ENCODE assay signal across 14 mouse cellular contexts in the genomic region with DNA sequence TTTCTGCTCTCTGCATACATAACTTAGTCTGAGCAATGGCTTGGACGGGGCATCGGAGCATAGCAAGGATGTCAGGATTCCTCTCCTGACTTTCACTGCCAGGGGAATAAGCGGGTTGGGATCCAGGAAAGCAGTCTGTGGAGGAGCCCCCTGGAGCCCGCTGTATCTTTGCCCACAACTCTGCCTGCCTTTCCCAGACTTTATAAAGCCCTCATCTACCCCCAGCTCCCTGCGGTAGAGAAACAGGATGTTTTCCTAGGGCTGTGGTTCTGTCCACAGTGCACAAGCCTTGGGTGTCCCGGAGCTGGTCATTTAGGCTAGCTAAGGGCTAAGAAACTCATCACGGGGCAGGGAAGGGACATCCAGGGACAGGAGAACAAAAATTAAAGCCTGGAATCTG. TPM values are rescaled to one million over a fixed set of nuclear protein-coding genes. Genes with fewer than 3 reads are reported as not detected.
DNase-seq lines count a peak whose midpoint lies in the region; ATAC-seq and TF ChIP-seq lines count a peak whose summit lies in the region.
"Had no signal": no experiment of that assay in that cellular context is flagged by ENCODE, and none has a peak within 500 bp of the region (broad histone marks: within the 10 kb centered on the region; RNA-seq: fewer than 3 reads in every experiment).

No protein-coding gene starts in this region.

- no peak overlapping the region for H3K27ac ChIP-seq in heart, embryonic 15.5 days
- no peak overlapping the region for H3K27ac ChIP-seq in limb, embryonic 14.5 days (replicated peaks; ENCODE audit: low read depth, low read length)
- H3K27ac ChIP-seq: layer of hippocampus, adult 2 months; macrophage had no signal

- WGBS in heart, embryonic 15.5 days: 31% methylated on average over 7 of the region's 7 CpGs
- WGBS in limb, embryonic 14.5 days: 30% methylated on average over 7 of the region's 7 CpGs

- no peaks in the 10 kb centered on the region for H3K9me3 ChIP-seq in heart, embryonic 15.5 days (replicated peaks)
- H3K9me3 ChIP-seq in E14TG2a.4 (ENCODE audit: low read length): no peaks in the 10 kb centered on the region
- H3K9me3 ChIP-seq in limb, embryonic 14.5 days (ENCODE audit: control insufficient read depth, low read length): no peaks in the 10 kb centered on the region

- H3K4me1 ChIP-seq in heart, embryonic 15.5 days (replicated peaks): peaks cover 43% of the 10 kb centered on the region
- peaks cover 29% of the 10 kb centered on the region for H3K4me1 ChIP-seq in E14TG2a.4 (replicated peaks; ENCODE audit: low read depth, low read length)
- peaks cover 10% of the 10 kb centered on the region; the same call in 1 of the 2 replicates for H3K4me1 ChIP-seq in limb, embryonic 14.5 days (ENCODE audit: control insufficient read depth, insufficient read depth, low read length)

- H3K27me3 ChIP-seq in heart, embryonic 15.5 days: no peaks in the 10 kb centered on the region
- peaks cover 12% of the 10 kb centered on the region for H3K27me3 ChIP-seq in E14TG2a.4 (ENCODE audit: insufficient read depth, low read length)
- H3K27me3 ChIP-seq in limb, embryonic 14.5 days (ENCODE audit: control insufficient read depth, insufficient read depth, low read length): no peaks in the 10 kb centered on the region

- intact Hi-C loops in heart, postnatal 10 days (cut with DNase I): no loop called here
- intact Hi-C loops in left cerebral cortex, postnatal 25 days (cut with DNase I): no loop called here

- TF ChIP-seq POLR2A in limb, embryonic 14.5 days (IDR thresholded peaks at IDR 0.05; ENCODE audit: borderline replicate concordance, extremely low read depth, insufficient read depth, insufficient read length): no peak

- peak overlapping the region; percentile 39; the same call in 1 of the 2 replicates for H3K4me3 ChIP-seq in heart, embryonic 15.5 days
- H3K4me3 ChIP-seq in E14TG2a.4 (replicated peaks; ENCODE audit: low read length): peak overlapping the region; percentile 61
- no peak overlapping the region for H3K4me3 ChIP-seq in limb, embryonic 14.5 days (replicated peaks; ENCODE audit: low read length)
- H3K4me3 ChIP-seq: gastrocnemius, adult 2 months; layer of hippocampus, adult 2 months had no signal

- ATAC-seq in heart, embryonic 15.5 days (replicated peaks; ENCODE audit: insufficient number of reproducible peaks, insufficient read depth, low FRiP score, low read depth): no peak
- ATAC-seq in limb, embryonic 14.5 days (ENCODE audit: low FRiP score, low read depth): no peak

- H3K36me3 ChIP-seq in heart, embryonic 15.5 days: no peaks in the 10 kb centered on the region; the same call in 1 of the 2 replicates
- peaks cover 17% of the 10 kb centered on the region for H3K36me3 ChIP-seq in E14TG2a.4 (ENCODE audit: insufficient read depth, low read length)
- H3K36me3 ChIP-seq in limb, embryonic 14.5 days (ENCODE audit: control insufficient read depth, insufficient read depth, low read length): peaks cover 8% of the 10 kb centered on the region

- no peak for DNase-seq in heart, postnatal 10 days
- DNase-seq in embryo, embryonic 9.5 days (ENCODE audit: extremely low spot score): peak; percentile 32
- no peak for DNase-seq in limb, embryonic 14.5 days (ENCODE audit: low spot score)
- no peak for DNase-seq in left cerebral cortex, postnatal 25 days (ENCODE audit: low spot score in 2 of 2)
- DNase-seq in gastrocnemius, postnatal 4 days (ENCODE audit: low spot score in 2 of 2): no peak
- no peak for DNase-seq in retina, embryonic 14.5 days (ENCODE audit: low spot score)
- DNase-seq: cerebellum, adult 8-10 months; gastrocnemius, adult 2 months; thymus, adult 18-20 months had no signal

- H3K9ac ChIP-seq in heart, embryonic 15.5 days: peak overlapping the region; percentile 6; the same call in 1 of the 2 replicates
- H3K9ac ChIP-seq in limb, embryonic 14.5 days (ENCODE audit: low read depth, low read length, severe bottlenecking): no peak overlapping the region

- H3K4me2 ChIP-seq in heart, embryonic 15.5 days: peak overlapping the region; percentile 71
- peak overlapping the region; percentile 48 for H3K4me2 ChIP-seq in limb, embryonic 14.5 days (replicated peaks; ENCODE audit: low read depth, low read length, severe bottlenecking)

- no peak for TF ChIP-seq CTCF in E14TG2a.4 (conservative IDR thresholded peaks at IDR 0.05; ENCODE audit: low read length)

RNA-seq across cellular contexts. Expression of gene Pdp2, which starts 10.1 kb away (rescaled TPM):
- 5.8 and 7.3 TPM in 2 replicates for polyA plus RNA-seq in heart, embryonic 15.5 days (2015; fragmentation: Nextera tagmentation; extraction: Ambion mirVana)
- total RNA-seq in heart, postnatal 10 days (2021): 10 to 100 TPM in 1 of 2 experiments, 1 to 10 TPM in 1; 7.2 to 10.6 TPM
- polyA plus RNA-seq in limb, embryonic 14.5 days (2012; rRNA removed): 4.9 and 5.0 TPM in 2 replicates
- 9.3 and 9.7 TPM in 2 replicates for polyA plus RNA-seq in limb, embryonic 14.5 days (2014; fragmentation: Nextera tagmentation; extraction: Ambion mirVana)
- total RNA-seq in left cerebral cortex, postnatal 25 days (2021): 1 to 10 TPM; 7.6 to 8.4 TPM
- 1 to 10 TPM; 5.9 to 6.9 TPM for total RNA-seq in gastrocnemius, postnatal 4 days (2021)

RNA-seq across cellular contexts. Expression of gene Cdh16, which starts 22.8 kb away (rescaled TPM):
- 17.7 and 20.2 TPM in 2 replicates for polyA plus RNA-seq in heart, embryonic 15.5 days (2015; fragmentation: Nextera tagmentation; extraction: Ambion mirVana)
- total RNA-seq in heart, postnatal 10 days (2021): 1 to 10 TPM; 3.2 to 3.6 TPM
- 0.29 and 0.62 TPM in 2 replicates for polyA plus RNA-seq in limb, embryonic 14.5 days (2012; rRNA removed)
- 0.75 and 0.98 TPM in 2 replicates for polyA plus RNA-seq in limb, embryonic 14.5 days (2014; fragmentation: Nextera tagmentation; extraction: Ambion mirVana)
- not detected for total RNA-seq in left cerebral cortex, postnatal 25 days (2021)
- total RNA-seq in gastrocnemius, postnatal 4 days (2021): 1 to 10 TPM; 1.9 to 2.4 TPM
- total RNA-seq: adrenal gland, adult 2 months; gastrocnemius, adult 2 months; layer of hippocampus, adult 2 months had no signal
- polyA plus RNA-seq: adrenal gland, adult 2 months; macrophage had no signal

RNA-seq across cellular contexts. Expression of gene Rrad, which starts 29.7 kb away (rescaled TPM):
- 272 and 277 TPM in 2 replicates for polyA plus RNA-seq in heart, embryonic 15.5 days (2015; fragmentation: Nextera tagmentation; extraction: Ambion mirVana)
- 100 to 1,000 TPM; 221 to 337 TPM for total RNA-seq in heart, postnatal 10 days (2021)
- polyA plus RNA-seq in limb, embryonic 14.5 days (2012; rRNA removed): 21.4 and 22.5 TPM in 2 replicates
- polyA plus RNA-seq in limb, embryonic 14.5 days (2014; fragmentation: Nextera tagmentation; extraction: Ambion mirVana): 27.3 and 32.4 TPM in 2 replicates
- 1 to 10 TPM; 3.4 to 3.9 TPM for total RNA-seq in left cerebral cortex, postnatal 25 days (2021)
- total RNA-seq in gastrocnemius, postnatal 4 days (2021): 10 to 100 TPM; 93.9 to 98.3 TPM

RNA-seq across cellular contexts. Expression of gene Ciao2b, which starts 40.4 kb away (rescaled TPM):
- 158 and 190 TPM in 2 replicates for polyA plus RNA-seq in heart, embryonic 15.5 days (2015; fragmentation: Nextera tagmentation; extraction: Ambion mirVana)
- total RNA-seq in heart, postnatal 10 days (2021): 10 to 100 TPM; 65.1 to 71.7 TPM
- 71.1 and 91.9 TPM in 2 replicates for polyA plus RNA-seq in limb, embryonic 14.5 days (2012; rRNA removed)
- 78.4 and 81.9 TPM in 2 replicates for polyA plus RNA-seq in limb, embryonic 14.5 days (2014; fragmentation: Nextera tagmentation; extraction: Ambion mirVana)
- 10 to 100 TPM; 33.1 to 33.5 TPM for total RNA-seq in left cerebral cortex, postnatal 25 days (2021)
- 10 to 100 TPM; 51.6 to 58.9 TPM for total RNA-seq in gastrocnemius, postnatal 4 days (2021)

Comparison
In these comparisons a context has a peak if more than half of its experiments do, and no peak if none do; other contexts are left out.
1. RNA of gene Rrad, which starts 29.7 kb away (total RNA-seq): 221 to 337 TPM in heart, postnatal 10 days and 93.9 to 98.3 TPM in gastrocnemius, postnatal 4 days; 3.4 to 3.9 TPM in left cerebral cortex, postnatal 25 days; every median in the first group is over 10 times any median in the second.